Mouse (Mus musculus): ENCODE measurements around the gene Ppp2r5b.

Gene Ppp2r5b

GRCm38 (mm10) chr19:6235084-6236052 is at the start of gene Ppp2r5b:
TSS of gene Ppp2r5b (minus strand) at chr19:6235872.
- peak; percentile 96 for DNase-seq

GRCm38 (mm10) chr19:6285226-6285625 is 49.6 kb upstream of the Ppp2r5b start:
- DNase-seq, result no peak

DNA sequence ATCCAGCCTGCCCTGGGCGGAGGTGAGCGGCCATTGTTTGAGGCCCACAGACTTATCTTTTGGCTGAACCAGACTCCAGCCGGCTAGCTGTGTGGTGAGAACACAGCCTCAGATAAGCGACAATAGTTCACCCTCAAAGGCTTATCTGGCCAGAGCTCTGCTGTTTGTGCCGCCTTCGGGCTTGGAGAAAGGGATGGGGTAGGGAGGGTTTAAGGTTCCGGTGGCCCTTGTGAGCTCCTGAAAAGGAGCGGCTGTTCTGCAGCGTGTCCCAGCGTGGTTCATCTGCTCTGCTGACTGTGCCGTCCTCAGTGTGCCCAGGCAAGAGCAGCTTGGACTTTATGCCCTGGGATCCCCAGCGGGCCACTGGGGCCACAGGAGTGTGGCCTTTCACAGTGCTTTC is 48.8 kb upstream of the Ppp2r5b start:
- DNase-seq, result no peak

DNA sequence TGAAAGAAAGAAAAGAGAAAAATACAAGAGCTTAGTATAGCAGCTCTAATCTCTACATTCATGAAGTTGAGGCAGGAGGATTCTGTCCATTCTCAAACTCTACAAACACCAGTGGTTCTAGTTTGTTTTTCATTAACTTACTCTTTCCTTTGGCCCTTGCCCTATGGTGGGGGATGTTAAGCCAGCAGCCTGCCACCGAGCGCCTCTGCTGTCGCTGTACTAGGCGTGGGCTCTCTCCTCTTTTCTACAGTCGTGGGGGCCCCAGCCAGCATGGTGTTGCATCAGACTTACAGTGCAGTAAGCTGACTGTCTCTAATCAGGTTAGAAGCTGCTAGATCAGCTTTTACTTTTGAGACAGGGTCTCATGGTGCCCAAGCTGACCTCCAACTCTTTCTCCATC is 47.3 kb upstream of the Ppp2r5b start:
- no peak for DNase-seq

DNA sequence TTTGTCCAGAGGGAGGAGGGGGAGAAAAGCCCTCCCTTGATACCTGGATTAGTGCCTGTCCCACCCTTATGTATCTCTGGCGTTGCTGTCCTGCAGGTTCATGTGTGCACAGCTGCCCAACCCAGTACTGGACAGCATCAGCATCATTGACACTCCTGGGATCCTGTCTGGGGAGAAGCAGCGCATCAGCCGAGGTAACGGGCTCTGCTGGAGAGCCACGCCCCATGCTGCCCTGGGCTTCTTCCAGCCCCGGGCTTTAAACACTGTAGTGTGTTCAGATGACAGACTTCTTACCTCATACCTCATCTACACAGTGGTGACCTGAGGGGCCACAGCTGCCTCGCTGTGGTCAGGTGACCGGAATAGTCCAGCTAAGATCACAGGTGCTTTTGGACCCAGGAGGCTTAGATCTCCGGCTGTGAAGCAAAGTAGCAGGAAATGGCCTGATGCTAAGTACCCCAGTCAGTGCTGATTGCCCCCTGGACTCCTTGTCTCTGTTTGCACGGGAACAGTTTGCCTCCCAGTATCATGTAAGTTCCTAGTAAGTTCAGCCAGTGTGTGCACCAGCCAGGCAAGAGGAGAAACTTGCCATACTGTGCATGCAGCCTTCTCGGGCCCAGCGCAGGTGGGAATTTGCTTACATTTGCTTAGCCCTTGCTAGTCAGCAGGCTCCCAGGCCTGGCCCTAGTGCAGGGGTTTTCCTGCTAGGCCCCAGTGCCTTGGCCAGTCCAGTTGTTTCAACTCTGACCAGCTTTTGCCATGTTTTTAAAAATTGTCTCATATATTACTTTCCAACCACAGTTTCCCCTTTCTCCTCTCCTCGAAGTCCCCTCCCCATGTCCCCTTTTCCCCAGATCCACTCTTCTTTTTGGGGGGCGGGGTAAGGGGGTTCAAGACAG is 45.7 kb upstream of the Ppp2r5b start:
- DNase-seq, result no peak

DNA sequence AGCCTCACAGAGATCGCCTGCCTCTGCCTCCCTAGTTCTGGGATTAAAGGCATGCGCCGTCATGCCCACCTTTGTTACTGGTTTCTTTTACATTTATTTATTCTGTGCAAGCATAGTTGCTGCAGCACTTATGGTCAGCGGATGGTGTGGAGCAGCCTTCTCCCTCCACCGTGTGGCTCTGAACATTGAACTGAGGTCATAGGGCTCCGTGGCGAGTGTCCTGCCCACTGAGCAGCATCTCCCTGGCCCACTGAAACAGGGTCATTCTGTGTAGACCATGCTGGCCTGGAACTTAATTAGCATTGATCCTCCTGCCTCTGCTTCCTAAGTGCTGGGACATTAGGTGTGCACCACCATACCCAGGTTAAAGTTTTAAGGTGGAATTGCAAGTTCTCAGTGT is 44.9 kb upstream of the Ppp2r5b start:
- no peak for DNase-seq

- DNase-seq, result no peak
These were observed 43.9 kb upstream of the Ppp2r5b start for GRCm38 (mm10) chr19:6279481-6280144.

- DNase-seq, result no peak
These were observed 42.9 kb upstream of the Ppp2r5b start for GRCm38 (mm10) chr19:6278439-6279073.

GRCm38 (mm10) chr19:6277661-6278438 is 42.2 kb upstream of the Ppp2r5b start:
- DNase-seq, result no peak

- DNase-seq, result peak; percentile 97
These were observed 41.1 kb upstream of the Ppp2r5b start, which contains the start of gene Ehd1 for GRCm38 (mm10) chr19:6276426-6277421. TSS of gene Ehd1 (plus strand) at chr19:6276725.

DNA sequence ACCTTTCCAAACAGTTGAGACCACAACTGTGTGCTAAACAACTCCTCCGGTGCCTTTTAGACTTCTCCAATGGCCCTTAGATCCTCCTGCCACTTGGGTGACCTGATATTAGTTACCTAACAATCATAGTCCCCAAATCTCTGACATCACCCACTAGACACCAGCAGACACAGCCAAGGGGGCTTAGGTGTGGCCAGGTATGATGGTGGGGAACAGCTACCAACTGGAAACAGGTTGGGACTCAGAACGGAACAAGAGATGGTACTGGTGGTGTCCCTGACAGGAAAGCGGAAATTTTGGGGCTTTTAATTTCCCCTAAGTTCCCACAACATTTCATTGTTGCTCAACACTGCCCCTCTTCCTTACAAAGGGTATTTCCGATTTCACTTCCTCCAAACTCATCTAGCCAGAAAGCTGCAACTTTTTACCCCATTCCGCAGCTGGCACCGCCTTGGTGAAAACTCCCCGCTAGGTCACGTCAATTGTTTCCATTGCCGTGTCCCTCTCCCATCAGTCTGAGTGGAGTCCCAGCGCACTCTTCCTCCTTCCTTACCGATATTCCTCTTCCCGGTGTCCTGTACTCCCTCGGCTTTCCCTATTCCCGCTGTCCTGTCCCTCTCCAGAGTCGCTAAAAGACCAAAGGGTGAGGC is 40.2 kb upstream of the Ppp2r5b start:
- DNase-seq, result no peak

GRCm38 (mm10) chr19:6273998-6274608 is 38.4 kb upstream of the Ppp2r5b start:
- no peak for DNase-seq

GRCm38 (mm10) chr19:6273592-6273991 is 37.9 kb upstream of the Ppp2r5b start:
- DNase-seq, result no peak

DNA sequence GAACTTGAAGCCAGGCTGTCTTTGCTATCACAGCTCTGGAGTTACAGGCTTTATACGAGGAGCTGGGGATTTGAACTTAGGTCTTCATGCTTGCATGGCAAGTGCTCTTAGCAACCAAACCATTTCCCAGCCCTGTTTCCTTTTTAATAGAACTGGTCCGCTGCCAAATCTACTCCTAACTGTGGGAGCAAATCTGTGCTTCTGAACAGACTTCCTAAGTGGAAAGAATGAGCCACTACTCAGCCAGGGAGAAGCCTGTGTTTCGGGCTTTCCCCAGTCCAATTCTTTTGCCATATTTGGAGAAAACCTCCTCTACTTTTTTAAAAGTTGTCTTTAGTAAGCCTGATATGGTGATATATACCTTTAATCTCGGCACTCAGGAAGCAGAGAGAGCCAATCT is 37.1 kb upstream of the Ppp2r5b start:
- no peak for DNase-seq

GRCm38 (mm10) chr19:6272053-6272452 is 36.4 kb upstream of the Ppp2r5b start:
- no peak for DNase-seq

DNA sequence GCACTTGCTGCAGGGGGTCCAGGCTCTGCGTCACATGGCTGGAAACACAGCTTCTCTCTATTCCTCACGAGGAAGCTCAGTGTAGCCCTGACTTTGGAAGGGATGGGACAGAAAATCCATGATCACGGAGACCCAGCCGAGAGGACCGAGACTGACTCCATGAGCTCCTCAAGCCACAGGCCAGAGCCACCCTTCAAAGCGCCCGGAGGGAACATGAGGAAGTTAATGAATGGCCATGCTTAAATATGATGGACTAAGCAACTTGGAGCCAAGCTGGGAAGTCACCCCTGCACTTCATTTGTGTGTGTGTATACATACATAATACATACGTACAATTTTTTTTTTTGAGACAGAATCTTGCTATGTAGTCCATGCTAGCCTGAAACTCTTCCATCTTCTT is 35.5 kb upstream of the Ppp2r5b start:
- DNase-seq, result no peak

GRCm38 (mm10) chr19:6270661-6271060 is 35.0 kb upstream of the Ppp2r5b start:
- no peak for DNase-seq

- DNase-seq, result no peak
These were observed 34.3 kb upstream of the Ppp2r5b start for GRCm38 (mm10) chr19:6269798-6270475.

DNA sequence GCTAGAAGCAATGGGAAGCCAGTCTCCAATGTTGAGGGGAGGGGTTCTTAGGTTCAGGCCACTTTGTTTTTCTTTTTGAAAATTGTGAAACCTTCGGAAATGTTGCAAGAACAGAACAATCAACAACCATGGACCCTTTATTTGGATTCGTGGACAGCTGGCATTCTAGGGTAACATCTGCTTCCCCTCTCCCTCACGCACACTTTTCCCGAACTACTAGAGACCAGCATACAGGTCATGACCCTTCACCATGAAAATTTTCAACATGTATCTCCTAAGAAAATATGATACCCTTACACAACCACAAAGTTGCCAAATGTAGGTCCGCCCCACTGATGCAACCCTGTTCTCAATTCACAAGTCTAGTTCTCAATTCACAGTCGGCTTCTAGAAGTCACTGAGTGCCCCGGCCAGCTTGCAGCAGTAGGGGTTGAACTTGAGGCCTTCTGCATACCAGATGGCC is 33.0 kb upstream of the Ppp2r5b start:
- no peak for DNase-seq

All from right cerebral cortex, postnatal 4 days (tissue).